Mouse (Mus musculus): ENCODE measurements at regions not wholly inside any gene's neighbourhood (a gene's known extent, or its start where the extent isn't known, plus 50 kb on each side); places are given as distances from the start of the nearest gene placed in this dataset.

DNA sequence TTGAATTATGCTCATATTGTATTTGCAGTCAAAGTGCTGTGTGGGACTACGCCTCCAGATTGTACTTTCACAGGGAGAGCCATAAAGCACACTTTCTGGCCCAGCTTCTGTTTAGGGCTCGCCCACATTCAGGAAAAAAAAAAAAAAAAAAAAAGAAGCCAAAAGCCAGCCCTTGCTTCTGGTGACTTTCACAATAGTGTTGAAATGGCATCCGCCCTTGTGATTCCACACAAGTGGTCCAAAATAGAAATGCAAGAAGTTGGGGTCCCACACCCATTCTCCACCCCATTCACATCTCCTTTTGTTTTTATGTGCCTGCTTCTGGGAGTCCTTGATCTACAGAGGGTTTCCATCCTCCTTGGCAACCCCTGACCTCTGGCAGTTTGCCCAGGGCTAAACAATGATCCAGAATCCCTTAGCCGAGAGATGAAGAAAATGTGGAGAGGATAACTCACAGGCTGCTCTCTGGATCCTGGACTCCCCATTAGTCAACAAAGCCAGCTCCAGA lies 144.3 kb upstream of the Lyplal1 start:
- Histone ChIP-seq H3K27me3 (replicated peaks; ENCODE audit: control insufficient read depth, insufficient read depth, low read length) (no peaks in the 10 kb centered on the region), H3K4me1 (ENCODE audit: control insufficient read depth, insufficient read depth, low read depth, low read length) (peaks cover 4% of the 10 kb centered on the region), H3K9me3 (ENCODE audit: control insufficient read depth, low read length) (no peaks in the 10 kb centered on the region), H3K4me3 (ENCODE audit: low read length) (no peak overlapping the region), H3K9ac (ENCODE audit: low read depth, low read length) (no peak overlapping the region), H3K36me3 (ENCODE audit: control insufficient read depth, insufficient read depth, low read length) (no peaks in the 10 kb centered on the region), H3K27ac (ENCODE audit: low read depth, low read length) (no peak overlapping the region; the same call in 1 of the 2 replicates), H3K4me2 (ENCODE audit: low read length) (no peak overlapping the region)
- WGBS, result 20% methylated on average over 4 of the region's 4 CpGs
- ATAC-seq, result peak; percentile 27; the same call in 1 of the 2 replicates

DNA sequence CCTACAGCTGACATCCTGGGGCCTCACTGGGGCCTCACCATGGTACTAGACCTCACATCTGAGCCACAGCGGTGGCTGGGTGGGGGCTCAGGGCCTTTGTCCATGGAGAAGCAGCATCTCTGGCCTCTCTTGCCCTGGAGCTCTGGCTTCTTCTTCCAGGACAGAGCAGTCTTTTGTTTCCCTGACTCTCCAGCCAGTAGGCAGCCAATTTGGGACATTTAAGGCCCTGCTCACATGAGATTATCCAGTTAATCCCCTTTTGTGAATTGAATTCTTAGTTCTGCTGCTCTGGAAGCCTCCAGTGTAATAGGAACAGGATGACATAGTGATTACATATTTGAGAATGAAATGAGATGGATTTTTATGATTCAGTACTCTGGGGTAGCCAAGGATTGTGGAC lies 140.5 kb upstream of the Lyplal1 start:
- 63% methylated on average over 1 of the region's 1 CpGs for WGBS
- no peak overlapping the region for H3K27ac ChIP-seq (ENCODE audit: low read depth, low read length)
- no peaks in the 10 kb centered on the region for H3K27me3 ChIP-seq (replicated peaks; ENCODE audit: control insufficient read depth, insufficient read depth, low read length)
- H3K4me3 ChIP-seq (ENCODE audit: low read length), result no peak overlapping the region
- no peaks in the 10 kb centered on the region for H3K36me3 ChIP-seq (ENCODE audit: control insufficient read depth, insufficient read depth, low read length)
- no peak overlapping the region for H3K4me2 ChIP-seq (ENCODE audit: low read length)
- no peak for ATAC-seq
- peaks cover 5% of the 10 kb centered on the region; the same call in 1 of the 2 replicates for H3K4me1 ChIP-seq (ENCODE audit: control insufficient read depth, insufficient read depth, low read depth, low read length)
- H3K9me3 ChIP-seq (ENCODE audit: control insufficient read depth, low read length), result no peaks in the 10 kb centered on the region
- no peak overlapping the region for H3K9ac ChIP-seq (ENCODE audit: low read depth, low read length)

DNA sequence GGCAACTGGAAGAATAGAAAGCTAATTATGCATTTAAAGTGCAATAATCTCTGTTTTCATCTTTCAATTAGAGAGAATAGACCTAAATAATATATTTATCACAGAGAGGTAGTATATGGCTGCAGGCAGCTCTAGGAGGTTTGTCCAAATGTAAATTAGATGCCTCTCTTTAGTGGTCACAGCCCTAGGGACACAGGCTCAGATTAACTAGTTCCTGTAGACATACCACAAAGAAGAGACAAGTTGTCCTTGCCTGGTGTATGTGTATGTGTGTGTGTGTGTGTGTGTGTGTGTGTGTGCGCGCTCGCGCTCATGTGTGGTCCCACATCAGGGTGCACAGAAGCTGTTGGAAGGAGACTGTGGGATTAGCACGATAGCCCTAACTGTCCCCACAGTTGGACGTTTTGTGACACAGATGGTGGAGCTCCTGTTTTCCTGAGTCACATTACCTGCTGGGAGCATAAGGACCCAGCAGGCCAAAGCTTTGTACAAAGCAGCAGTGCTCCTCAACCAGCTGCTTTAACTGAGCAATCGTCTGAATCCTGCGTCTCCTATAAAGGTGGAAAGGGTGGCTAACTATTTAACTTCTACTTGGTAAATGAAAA lies 138.5 kb upstream of the Lyplal1 start:
- H3K36me3 ChIP-seq (ENCODE audit: control insufficient read depth, insufficient read depth, low read length), result no peaks in the 10 kb centered on the region
- H3K4me1 ChIP-seq (ENCODE audit: control insufficient read depth, insufficient read depth, low read depth, low read length), result peaks cover 5% of the 10 kb centered on the region; the same call in 1 of the 2 replicates
- H3K9me3 ChIP-seq (ENCODE audit: control insufficient read depth, low read length), result no peaks in the 10 kb centered on the region
- no peak overlapping the region for H3K9ac ChIP-seq (ENCODE audit: low read depth, low read length)
- H3K4me2 ChIP-seq (ENCODE audit: low read length), result no peak overlapping the region
- H3K4me3 ChIP-seq (ENCODE audit: low read length), result no peak overlapping the region
- 59% methylated on average over 8 of the region's 8 CpGs for WGBS
- ATAC-seq, result 0 out of 2 replicates have a peak, but pooled peaks have one; percentile 54
- no peaks in the 10 kb centered on the region for H3K27me3 ChIP-seq (replicated peaks; ENCODE audit: control insufficient read depth, insufficient read depth, low read length)
- no peak overlapping the region for H3K27ac ChIP-seq (ENCODE audit: low read depth, low read length)

DNA sequence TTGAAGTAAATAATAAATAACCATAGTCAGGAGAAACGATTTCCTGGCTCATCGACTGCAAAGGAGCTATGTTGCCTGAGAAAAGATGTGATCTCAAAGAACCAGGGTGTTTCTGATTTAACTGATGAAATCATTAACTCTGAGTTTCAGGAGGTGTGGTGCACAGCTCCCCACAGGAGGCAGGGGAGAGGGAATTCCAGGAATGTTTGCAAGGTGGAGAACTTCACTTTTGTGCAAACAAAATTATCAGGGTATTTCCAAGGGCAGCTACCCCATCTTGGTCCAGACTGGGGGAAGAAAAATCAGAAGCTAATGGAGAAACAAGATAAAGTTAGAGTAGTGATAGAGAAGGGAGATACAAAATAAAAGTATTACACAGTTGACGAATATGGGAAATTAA lies 137.4 kb upstream of the Lyplal1 start:
- H3K27me3 ChIP-seq (replicated peaks; ENCODE audit: control insufficient read depth, insufficient read depth, low read length), result no peaks in the 10 kb centered on the region
- no peak for ATAC-seq
- H3K9me3 ChIP-seq (ENCODE audit: control insufficient read depth, low read length), result no peaks in the 10 kb centered on the region
- no peaks in the 10 kb centered on the region for H3K36me3 ChIP-seq (ENCODE audit: control insufficient read depth, insufficient read depth, low read length)
- peaks cover 9% of the 10 kb centered on the region; the same call in 1 of the 2 replicates for H3K4me1 ChIP-seq (ENCODE audit: control insufficient read depth, insufficient read depth, low read depth, low read length)
- 73% methylated on average over 3 of the region's 3 CpGs for WGBS
- H3K9ac ChIP-seq (ENCODE audit: low read depth, low read length), result no peak overlapping the region
- no peak overlapping the region for H3K27ac ChIP-seq (ENCODE audit: low read depth, low read length)
- no peak overlapping the region for H3K4me2 ChIP-seq (ENCODE audit: low read length)
- H3K4me3 ChIP-seq (ENCODE audit: low read length), result no peak overlapping the region

DNA sequence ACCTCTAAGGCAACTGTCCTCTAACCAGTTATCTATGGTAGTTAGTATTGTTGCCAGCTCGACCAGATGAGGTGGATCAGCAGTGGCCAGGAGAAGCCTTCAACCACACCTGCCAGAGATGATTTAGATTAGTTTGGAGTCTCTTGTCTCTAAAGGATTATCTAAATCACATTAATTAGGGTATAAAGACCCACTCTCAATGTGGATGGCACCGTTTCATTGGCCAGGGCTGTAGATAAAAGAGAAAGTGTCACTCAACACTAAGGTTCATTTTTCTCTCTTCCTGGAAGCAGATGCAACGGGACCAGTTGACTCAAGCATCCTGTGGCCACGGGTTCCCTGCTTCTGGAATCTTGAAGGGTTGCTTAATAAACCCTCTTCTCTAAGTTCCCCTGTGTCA lies 135.4 kb upstream of the Lyplal1 start:
- no peaks in the 10 kb centered on the region for H3K9me3 ChIP-seq (ENCODE audit: control insufficient read depth, low read length)
- no peaks in the 10 kb centered on the region for H3K27me3 ChIP-seq (replicated peaks; ENCODE audit: control insufficient read depth, insufficient read depth, low read length)
- no peaks in the 10 kb centered on the region for H3K36me3 ChIP-seq (ENCODE audit: control insufficient read depth, insufficient read depth, low read length)
- peaks cover 9% of the 10 kb centered on the region; the same call in 1 of the 2 replicates for H3K4me1 ChIP-seq (ENCODE audit: control insufficient read depth, insufficient read depth, low read depth, low read length)
- ATAC-seq, result no peak
- WGBS, result 79% methylated on average over 4 of the region's 4 CpGs
- no peak overlapping the region for H3K27ac ChIP-seq (ENCODE audit: low read depth, low read length)
- H3K4me3 ChIP-seq (ENCODE audit: low read length), result no peak overlapping the region
- H3K4me2 ChIP-seq (ENCODE audit: low read length), result no peak overlapping the region
- H3K9ac ChIP-seq (ENCODE audit: low read depth, low read length), result no peak overlapping the region

DNA sequence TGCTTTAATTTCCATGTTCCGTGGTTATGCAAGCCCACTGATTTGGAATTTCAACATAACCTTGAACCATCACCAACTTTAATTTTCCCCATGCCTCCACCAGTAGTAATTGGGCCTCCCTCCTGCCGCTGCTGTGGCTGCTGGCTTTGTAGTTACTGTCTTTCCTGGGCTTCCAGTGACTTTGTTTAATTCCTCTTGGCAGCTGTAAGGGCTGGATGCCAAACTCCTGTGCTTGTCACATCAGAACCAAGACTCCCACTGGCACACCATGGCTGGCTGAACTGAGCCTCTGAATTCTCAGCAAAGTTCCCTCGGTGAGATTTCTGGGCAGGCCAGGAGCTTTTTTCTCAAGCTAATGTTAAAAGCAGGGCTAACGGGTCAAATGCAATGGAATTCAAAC lies 133.2 kb upstream of the Lyplal1 start:
- 46% methylated on average over 4 of the region's 4 CpGs for WGBS
- H3K4me1 ChIP-seq (ENCODE audit: control insufficient read depth, insufficient read depth, low read depth, low read length), result peaks cover 5% of the 10 kb centered on the region; the same call in 1 of the 2 replicates
- H3K9ac ChIP-seq (ENCODE audit: low read depth, low read length), result no peak overlapping the region
- H3K27ac ChIP-seq (ENCODE audit: low read depth, low read length), result no peak overlapping the region
- no peak overlapping the region for H3K4me2 ChIP-seq (ENCODE audit: low read length)
- no peaks in the 10 kb centered on the region for H3K36me3 ChIP-seq (ENCODE audit: control insufficient read depth, insufficient read depth, low read length)
- H3K9me3 ChIP-seq (ENCODE audit: control insufficient read depth, low read length), result no peaks in the 10 kb centered on the region
- no peak overlapping the region for H3K4me3 ChIP-seq (ENCODE audit: low read length)
- no peaks in the 10 kb centered on the region for H3K27me3 ChIP-seq (replicated peaks; ENCODE audit: control insufficient read depth, insufficient read depth, low read length)
- ATAC-seq, result peak; percentile 65

DNA sequence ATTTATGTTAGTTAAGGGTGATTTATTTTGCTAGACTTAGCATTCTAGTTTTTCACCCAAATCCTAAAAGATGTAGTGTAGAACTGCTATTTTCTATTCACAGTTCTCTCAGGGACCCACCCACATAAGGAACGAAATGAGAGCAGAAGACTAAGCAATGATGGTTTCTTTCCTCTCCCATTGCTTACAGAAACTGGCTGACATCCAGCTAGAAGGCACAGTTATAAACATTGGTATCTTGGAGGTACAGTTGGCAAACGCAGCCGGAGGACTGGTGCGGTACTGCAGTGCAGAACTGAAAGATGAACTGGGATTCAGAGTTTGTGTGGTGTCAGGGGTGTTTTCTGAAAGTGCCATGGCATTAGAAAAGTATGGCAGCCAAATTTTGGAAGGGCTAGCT lies 132.1 kb upstream of the Lyplal1 start:
- 66% methylated on average over 4 of the region's 4 CpGs for WGBS
- Histone ChIP-seq H3K9me3 (ENCODE audit: control insufficient read depth, low read length) (no peaks in the 10 kb centered on the region), H3K36me3 (ENCODE audit: control insufficient read depth, insufficient read depth, low read length) (no peaks in the 10 kb centered on the region), H3K4me3 (ENCODE audit: low read length) (no peak overlapping the region), H3K27ac (ENCODE audit: low read depth, low read length) (no peak overlapping the region), H3K9ac (ENCODE audit: low read depth, low read length) (no peak overlapping the region), H3K27me3 (replicated peaks; ENCODE audit: control insufficient read depth, insufficient read depth, low read length) (no peaks in the 10 kb centered on the region), H3K4me1 (ENCODE audit: control insufficient read depth, insufficient read depth, low read depth, low read length) (peaks cover 4% of the 10 kb centered on the region; the same call in 1 of the 2 replicates), H3K4me2 (ENCODE audit: low read length) (no peak overlapping the region)
- ATAC-seq, result no peak

DNA sequence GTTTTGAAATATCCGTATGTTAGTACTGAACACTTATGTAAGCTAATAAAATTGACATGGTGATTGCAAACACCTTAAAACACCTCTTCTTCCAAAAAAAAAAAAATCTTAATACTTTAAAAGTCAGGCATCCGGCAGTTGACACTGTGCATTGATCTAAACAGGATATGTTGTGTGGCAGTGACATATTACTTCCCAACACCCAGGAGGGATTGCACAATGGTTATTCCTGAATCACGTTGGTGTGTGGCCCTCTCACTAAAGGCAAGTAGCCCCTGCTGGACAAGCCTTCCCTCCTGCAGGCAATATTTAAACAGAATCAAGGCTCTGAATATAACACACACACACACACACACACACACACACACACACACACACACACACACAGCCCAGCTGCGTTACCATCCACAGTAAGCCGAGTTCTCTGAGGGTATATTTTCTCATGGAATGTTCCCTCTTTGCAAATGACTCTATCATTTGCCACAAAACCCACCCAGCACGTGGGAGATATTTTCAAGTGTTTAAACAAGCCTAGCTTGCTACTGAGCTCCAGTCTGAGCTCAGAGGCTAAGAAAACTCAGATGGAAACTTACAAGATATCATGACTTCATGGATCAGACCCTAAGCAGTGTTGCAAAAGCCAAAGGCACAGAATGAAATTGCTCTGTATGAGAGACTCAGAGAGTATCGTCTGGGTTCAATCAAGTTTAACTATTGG lies 128.8 kb upstream of the Lyplal1 start:
- 76% methylated on average over 7 of the region's 7 CpGs for WGBS

DNA sequence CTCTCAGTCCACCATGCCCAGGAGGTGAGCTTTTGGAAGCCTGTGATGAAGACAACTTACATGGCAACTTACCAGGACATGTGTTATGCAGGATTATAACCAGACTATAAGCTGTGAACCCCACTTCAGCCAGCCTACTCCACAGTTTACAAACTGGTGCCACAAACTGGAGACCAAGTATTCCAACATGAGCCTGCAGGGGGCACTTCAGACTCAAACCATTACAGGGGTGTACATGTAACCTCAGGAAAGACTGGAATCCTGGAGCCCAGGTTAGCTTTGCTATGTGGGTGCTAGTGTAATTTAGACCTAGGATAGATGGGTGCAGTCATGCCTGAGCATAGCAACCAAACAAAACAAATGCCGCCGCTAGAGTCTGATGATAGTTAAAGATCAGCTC lies 124.0 kb upstream of the Lyplal1 start:
- no peak for ATAC-seq
- H3K4me1 ChIP-seq (ENCODE audit: control insufficient read depth, insufficient read depth, low read depth, low read length), result no peaks in the 10 kb centered on the region
- no peaks in the 10 kb centered on the region for H3K27me3 ChIP-seq (replicated peaks; ENCODE audit: control insufficient read depth, insufficient read depth, low read length)
- no peak overlapping the region for H3K4me2 ChIP-seq (ENCODE audit: low read length)
- no peak overlapping the region for H3K4me3 ChIP-seq (ENCODE audit: low read length)
- H3K27ac ChIP-seq (ENCODE audit: low read depth, low read length), result no peak overlapping the region
- no peak overlapping the region for H3K9ac ChIP-seq (ENCODE audit: low read depth, low read length)
- H3K9me3 ChIP-seq (ENCODE audit: control insufficient read depth, low read length), result no peaks in the 10 kb centered on the region
- H3K36me3 ChIP-seq (ENCODE audit: control insufficient read depth, insufficient read depth, low read length), result no peaks in the 10 kb centered on the region
- WGBS, result 97% methylated on average over 2 of the region's 2 CpGs

More for the DNA sequence above, 128.8 kb upstream of the Lyplal1 start:
- Histone ChIP-seq H3K4me2 (ENCODE audit: low read length) (no peak overlapping the region), H3K27ac (ENCODE audit: low read depth, low read length) (no peak overlapping the region), H3K9me3 (ENCODE audit: control insufficient read depth, low read length) (no peaks in the 10 kb centered on the region), H3K9ac (ENCODE audit: low read depth, low read length) (no peak overlapping the region), H3K36me3 (ENCODE audit: control insufficient read depth, insufficient read depth, low read length) (no peaks in the 10 kb centered on the region), H3K4me1 (ENCODE audit: control insufficient read depth, insufficient read depth, low read depth, low read length) (peaks cover 4% of the 10 kb centered on the region; the same call in 1 of the 2 replicates), H3K27me3 (replicated peaks; ENCODE audit: control insufficient read depth, insufficient read depth, low read length) (no peaks in the 10 kb centered on the region), H3K4me3 (ENCODE audit: low read length) (no peak overlapping the region)
- no peak for ATAC-seq

All from hindbrain, embryonic 16.5 days (tissue).